Mouse (Mus musculus): ENCODE measurements at regions not wholly inside any gene's neighbourhood (a gene's known extent, or its start where the extent isn't known, plus 50 kb on each side); places are given as distances from the start of the nearest gene placed in this dataset.
A peak's percentile ranks its signal among the peaks of the same experiment; 100 is the strongest.

GRCm38 (mm10) chr9:61002572-61002971 lies 208.2 kb downstream of the Uaca start:
- H3K4me1 ChIP-seq (ENCODE audit: control insufficient read depth, insufficient read depth, low read length), result peaks cover 8% of the 10 kb centered on the region; the same call in 1 of the 2 replicates
- no peak overlapping the region for H3K4me3 ChIP-seq (ENCODE audit: low read depth, low read length)
- DNase-seq (ENCODE audit: low spot score) (peak; percentile 62), ATAC-seq (ENCODE audit: low read depth) (no peak)
- H3K27ac ChIP-seq (replicated peaks; ENCODE audit: low read depth, low read length), result no peak overlapping the region
- H3K9me3 ChIP-seq (ENCODE audit: control insufficient read depth, low read length), result no peaks in the 10 kb centered on the region
- no peak overlapping the region for H3K9ac ChIP-seq (ENCODE audit: low read depth, low read length)
- H3K4me2 ChIP-seq (ENCODE audit: low read depth, low read length), result no peak overlapping the region
- H3K27me3 ChIP-seq (replicated peaks; ENCODE audit: control insufficient read depth, insufficient read depth, low read length), result no peaks in the 10 kb centered on the region
- no peaks in the 10 kb centered on the region for H3K36me3 ChIP-seq (ENCODE audit: control insufficient read depth, insufficient read depth, low read length)
- WGBS, result 68% methylated on average over 5 of the region's 5 CpGs

GRCm38 (mm10) chr9:61008446-61008845 lies 214.1 kb downstream of the Uaca start:
- H3K4me2 ChIP-seq (ENCODE audit: low read depth, low read length), result no peak overlapping the region
- no peak overlapping the region for H3K4me3 ChIP-seq (ENCODE audit: low read depth, low read length)
- WGBS, result 84% methylated on average over 1 of the region's 1 CpGs
- H3K9ac ChIP-seq (ENCODE audit: low read depth, low read length), result no peak overlapping the region
- ATAC-seq (ENCODE audit: low read depth) (no peak), DNase-seq (ENCODE audit: low spot score) (no peak)
- H3K36me3 ChIP-seq (ENCODE audit: control insufficient read depth, insufficient read depth, low read length), result no peaks in the 10 kb centered on the region
- peaks cover 9% of the 10 kb centered on the region; the same call in 1 of the 2 replicates for H3K9me3 ChIP-seq (ENCODE audit: control insufficient read depth, low read length)
- no peaks in the 10 kb centered on the region for H3K4me1 ChIP-seq (ENCODE audit: control insufficient read depth, insufficient read depth, low read length)
- H3K27me3 ChIP-seq (replicated peaks; ENCODE audit: control insufficient read depth, insufficient read depth, low read length), result no peaks in the 10 kb centered on the region
- H3K27ac ChIP-seq (replicated peaks; ENCODE audit: low read depth, low read length), result no peak overlapping the region

GRCm38 (mm10) chr9:61011066-61011465 lies 216.7 kb downstream of the Uaca start:
- no peak for ATAC-seq (ENCODE audit: low read depth)

GRCm38 (mm10) chr9:61012771-61013540 lies 218.6 kb downstream of the Uaca start:
- Histone ChIP-seq H3K27me3 (replicated peaks; ENCODE audit: control insufficient read depth, insufficient read depth, low read length) (peaks cover 7% of the 10 kb centered on the region; the same call in 1 of the 2 replicates), H3K4me3 (ENCODE audit: low read depth, low read length) (no peak overlapping the region), H3K4me1 (ENCODE audit: control insufficient read depth, insufficient read depth, low read length) (peaks cover 28% of the 10 kb centered on the region), H3K4me2 (ENCODE audit: low read depth, low read length) (no peak overlapping the region; the same call in 1 of the 2 replicates), H3K36me3 (ENCODE audit: control insufficient read depth, insufficient read depth, low read length) (no peaks in the 10 kb centered on the region), H3K9me3 (ENCODE audit: control insufficient read depth, low read length) (peaks cover 9% of the 10 kb centered on the region; the same call in 1 of the 2 replicates), H3K27ac (replicated peaks; ENCODE audit: low read depth, low read length) (no peak overlapping the region; the same call in 1 of the 2 replicates), H3K9ac (ENCODE audit: low read depth, low read length) (no peak overlapping the region)
- 47% methylated on average over 19 of the region's 19 CpGs for WGBS
- ATAC-seq (ENCODE audit: low read depth), result peak; percentile 92
- peak; percentile 95 for DNase-seq (ENCODE audit: low spot score)

More at GRCm38 (mm10) chr9:61011066-61011465, 216.7 kb downstream of the Uaca start:
- H3K4me2 ChIP-seq (ENCODE audit: low read depth, low read length), result no peak overlapping the region
- H3K4me1 ChIP-seq (ENCODE audit: control insufficient read depth, insufficient read depth, low read length), result peaks cover 22% of the 10 kb centered on the region
- no peak overlapping the region for H3K27ac ChIP-seq (replicated peaks; ENCODE audit: low read depth, low read length)
- no peak overlapping the region for H3K9ac ChIP-seq (ENCODE audit: low read depth, low read length)
- DNase-seq (ENCODE audit: low spot score), result no peak
- H3K27me3 ChIP-seq (replicated peaks; ENCODE audit: control insufficient read depth, insufficient read depth, low read length), result no peaks in the 10 kb centered on the region
- no peaks in the 10 kb centered on the region for H3K36me3 ChIP-seq (ENCODE audit: control insufficient read depth, insufficient read depth, low read length)
- peaks cover 9% of the 10 kb centered on the region; the same call in 1 of the 2 replicates for H3K9me3 ChIP-seq (ENCODE audit: control insufficient read depth, low read length)
- H3K4me3 ChIP-seq (ENCODE audit: low read depth, low read length), result no peak overlapping the region

GRCm38 (mm10) chr9:61014151-61014550 lies 219.8 kb downstream of the Uaca start:
- Histone ChIP-seq H3K4me2 (ENCODE audit: low read depth, low read length) (no peak overlapping the region), H3K9me3 (ENCODE audit: control insufficient read depth, low read length) (peaks cover 9% of the 10 kb centered on the region; the same call in 1 of the 2 replicates), H3K36me3 (ENCODE audit: control insufficient read depth, insufficient read depth, low read length) (no peaks in the 10 kb centered on the region), H3K27ac (replicated peaks; ENCODE audit: low read depth, low read length) (no peak overlapping the region), H3K4me1 (ENCODE audit: control insufficient read depth, insufficient read depth, low read length) (peaks cover 28% of the 10 kb centered on the region), H3K9ac (ENCODE audit: low read depth, low read length) (no peak overlapping the region), H3K27me3 (replicated peaks; ENCODE audit: control insufficient read depth, insufficient read depth, low read length) (peaks cover 11% of the 10 kb centered on the region; the same call in 1 of the 2 replicates), H3K4me3 (ENCODE audit: low read depth, low read length) (no peak overlapping the region)
- DNase-seq (ENCODE audit: low spot score), result no peak
- WGBS, result 60% methylated on average over 8 of the region's 8 CpGs
- no peak for ATAC-seq (ENCODE audit: low read depth)

- Histone ChIP-seq H3K36me3 (ENCODE audit: control insufficient read depth, insufficient read depth, low read length) (no peaks in the 10 kb centered on the region), H3K4me2 (ENCODE audit: low read depth, low read length) (no peak overlapping the region), H3K9ac (ENCODE audit: low read depth, low read length) (no peak overlapping the region), H3K27ac (replicated peaks; ENCODE audit: low read depth, low read length) (no peak overlapping the region), H3K9me3 (ENCODE audit: control insufficient read depth, low read length) (peaks cover 9% of the 10 kb centered on the region; the same call in 1 of the 2 replicates), H3K27me3 (replicated peaks; ENCODE audit: control insufficient read depth, insufficient read depth, low read length) (peaks cover 11% of the 10 kb centered on the region; the same call in 1 of the 2 replicates), H3K4me1 (ENCODE audit: control insufficient read depth, insufficient read depth, low read length) (peaks cover 28% of the 10 kb centered on the region), H3K4me3 (ENCODE audit: low read depth, low read length) (no peak overlapping the region)
- DNase-seq (ENCODE audit: low spot score) (peak; percentile 36), ATAC-seq (ENCODE audit: low read depth) (0 out of 2 replicates have a peak, but pooled peaks have one; percentile 5)
- WGBS, result 36% methylated on average over 15 of the region's 15 CpGs
Observed at GRCm38 (mm10) chr9:61015374-61015890, 221.1 kb downstream of the Uaca start.

GRCm38 (mm10) chr9:61016673-61017072 lies 222.3 kb downstream of the Uaca start:
- Histone ChIP-seq H3K27me3 (replicated peaks; ENCODE audit: control insufficient read depth, insufficient read depth, low read length) (peaks cover 11% of the 10 kb centered on the region; the same call in 1 of the 2 replicates), H3K9ac (ENCODE audit: low read depth, low read length) (peak overlapping the region; percentile 5; the same call in 1 of the 2 replicates), H3K4me2 (ENCODE audit: low read depth, low read length) (no peak overlapping the region), H3K9me3 (ENCODE audit: control insufficient read depth, low read length) (0 out of 2 replicates have a peak, but pooled peaks cover 4% of the 10 kb centered on the region), H3K36me3 (ENCODE audit: control insufficient read depth, insufficient read depth, low read length) (no peaks in the 10 kb centered on the region), H3K4me3 (ENCODE audit: low read depth, low read length) (no peak overlapping the region), H3K4me1 (ENCODE audit: control insufficient read depth, insufficient read depth, low read length) (peaks cover 28% of the 10 kb centered on the region), H3K27ac (replicated peaks; ENCODE audit: low read depth, low read length) (no peak overlapping the region)
- DNase-seq (ENCODE audit: low spot score), result peak; percentile 86
- peak; percentile 49; the same call in 1 of the 2 replicates for ATAC-seq (ENCODE audit: low read depth)
- 31% methylated on average over 10 of the region's 10 CpGs for WGBS

GRCm38 (mm10) chr9:61019938-61020337 lies 225.6 kb downstream of the Uaca start:
- Histone ChIP-seq H3K9me3 (ENCODE audit: control insufficient read depth, low read length) (no peaks in the 10 kb centered on the region), H3K4me3 (ENCODE audit: low read depth, low read length) (no peak overlapping the region), H3K27ac (replicated peaks; ENCODE audit: low read depth, low read length) (no peak overlapping the region), H3K27me3 (replicated peaks; ENCODE audit: control insufficient read depth, insufficient read depth, low read length) (peaks cover 11% of the 10 kb centered on the region), H3K36me3 (ENCODE audit: control insufficient read depth, insufficient read depth, low read length) (no peaks in the 10 kb centered on the region), H3K4me2 (ENCODE audit: low read depth, low read length) (no peak overlapping the region), H3K9ac (ENCODE audit: low read depth, low read length) (no peak overlapping the region), H3K4me1 (ENCODE audit: control insufficient read depth, insufficient read depth, low read length) (peaks cover 14% of the 10 kb centered on the region)
- no peak for DNase-seq (ENCODE audit: low spot score)
- no peak for ATAC-seq (ENCODE audit: low read depth)
- 74% methylated on average over 4 of the region's 4 CpGs for WGBS

Measured in embryonic facial prominence, embryonic 14.5 days (tissue).